Mouse (Mus musculus) right cerebral cortex, postnatal 14 days (tissue): Measurements from ENCODE around the gene Grik2.
"Not testable (repeated sequence)": the region's sequence is repeated elsewhere in the genome, so short reads cannot be mapped to it uniquely, and the experiment has no call there.

Experiments
- DNase-seq: peaks from one replicate; pipeline ENCODE4 v3.0.0; 2022

The Grik2 gene

GRCm38 (mm10) chr10:49256247-49256939 is 532.2 kb downstream of the Grik2 start:
- DNase-seq, result no peak

DNA sequence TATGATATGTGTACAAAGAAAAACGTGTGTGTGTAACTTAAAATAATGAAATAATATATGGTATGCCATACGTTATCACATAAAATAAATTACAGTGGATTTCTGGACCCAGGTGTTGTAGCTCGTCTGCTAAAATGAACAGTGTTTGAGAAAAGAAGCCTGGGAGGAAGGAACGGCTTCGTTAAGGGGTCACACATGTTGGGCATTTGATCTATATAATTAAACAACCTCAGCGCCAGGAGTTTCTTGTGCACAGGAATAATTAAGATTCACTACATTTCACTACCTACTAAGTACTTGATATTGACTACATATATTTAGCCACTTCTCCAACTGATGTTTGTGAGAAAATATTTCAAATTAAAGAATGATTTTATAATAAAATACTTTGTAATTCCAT is 551.2 kb downstream of the Grik2 start:
- not testable (repeated sequence) for DNase-seq

GRCm38 (mm10) chr10:49236844-49237243 is 551.7 kb downstream of the Grik2 start:
- DNase-seq, result not testable (repeated sequence)

GRCm38 (mm10) chr10:49220096-49220495 is 568.5 kb downstream of the Grik2 start:
- no peak for DNase-seq

DNA sequence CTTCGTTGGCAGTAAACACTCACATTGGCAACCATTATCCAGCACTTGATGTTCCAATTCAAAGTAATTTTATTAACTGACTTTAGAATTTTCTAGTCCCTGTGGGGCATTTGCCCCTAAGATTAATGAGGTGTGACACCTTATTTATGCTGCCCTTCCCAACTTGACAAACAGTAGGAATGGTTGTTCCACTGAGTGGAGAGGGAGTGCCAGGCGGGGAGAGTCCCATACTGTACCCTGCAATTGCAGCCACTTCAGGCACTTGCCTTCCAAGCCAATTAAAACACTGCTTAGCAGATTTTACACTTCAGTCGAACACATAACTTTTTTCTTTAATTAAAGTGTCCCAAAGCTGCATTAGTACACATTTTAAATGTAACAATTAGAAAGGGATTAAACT is 568.9 kb downstream of the Grik2 start:
- DNase-seq, result no peak

DNA sequence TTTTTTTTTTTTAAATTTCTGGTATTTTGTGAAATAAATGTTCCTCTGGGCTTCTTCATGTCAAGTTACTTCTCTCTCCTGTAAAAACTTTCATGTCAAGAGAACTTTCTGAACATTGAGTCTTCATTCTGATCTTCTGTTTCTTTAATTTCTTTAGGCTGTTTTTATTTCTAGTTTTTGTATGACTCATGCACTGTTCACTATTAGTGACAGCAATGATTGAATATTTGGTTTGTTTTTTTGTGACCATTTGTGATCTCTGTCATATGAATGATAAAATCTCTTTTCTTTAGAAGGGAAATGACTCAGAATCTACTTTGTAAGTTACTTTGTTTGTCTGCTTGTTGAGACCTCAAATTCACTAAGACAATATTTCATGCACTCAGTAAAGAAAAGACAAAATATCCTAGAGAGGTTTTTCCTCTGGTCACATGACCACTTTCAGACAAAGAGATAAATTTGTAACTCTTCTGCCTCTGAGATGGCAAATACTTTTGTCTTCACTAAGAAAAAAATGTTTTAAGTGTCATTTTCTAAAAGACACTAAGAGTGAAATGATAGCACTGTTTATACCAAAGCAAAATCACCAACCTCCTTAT is 596.7 kb downstream of the Grik2 start:
- no peak for DNase-seq

DNA sequence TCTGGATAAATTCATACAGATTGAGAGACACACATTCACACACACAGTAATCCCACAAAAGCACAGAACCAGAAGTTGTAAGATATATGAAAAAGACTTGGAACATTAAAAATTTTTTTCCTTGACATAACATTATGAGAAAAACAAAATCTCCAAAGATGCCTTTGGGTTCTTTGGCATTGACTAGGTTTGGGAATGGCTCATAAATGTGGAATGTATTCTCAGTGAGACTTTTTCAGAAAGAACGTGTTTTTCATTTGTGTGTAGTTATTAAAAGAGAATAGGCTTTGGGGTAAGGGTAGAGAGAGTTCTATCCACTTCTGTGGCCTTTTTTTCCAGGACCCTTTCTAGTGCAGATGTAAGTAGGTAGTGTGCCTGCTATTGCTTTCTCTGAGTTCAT is 597.3 kb downstream of the Grik2 start:
- DNase-seq, result no peak

- DNase-seq, result no peak
These were observed 634.4 kb downstream of the Grik2 start for GRCm38 (mm10) chr10:49154134-49154533.

- DNase-seq, result not testable (repeated sequence)
These were observed 637.1 kb downstream of the Grik2 start for GRCm38 (mm10) chr10:49151496-49151895.

GRCm38 (mm10) chr10:49149714-49150113 is 638.9 kb downstream of the Grik2 start:
- DNase-seq, result no peak

- no peak for DNase-seq
These were observed 645.9 kb downstream of the Grik2 start for GRCm38 (mm10) chr10:49142658-49143057.

- DNase-seq, result no peak
These were observed 651.8 kb downstream of the Grik2 start for GRCm38 (mm10) chr10:49136816-49137215.

DNA sequence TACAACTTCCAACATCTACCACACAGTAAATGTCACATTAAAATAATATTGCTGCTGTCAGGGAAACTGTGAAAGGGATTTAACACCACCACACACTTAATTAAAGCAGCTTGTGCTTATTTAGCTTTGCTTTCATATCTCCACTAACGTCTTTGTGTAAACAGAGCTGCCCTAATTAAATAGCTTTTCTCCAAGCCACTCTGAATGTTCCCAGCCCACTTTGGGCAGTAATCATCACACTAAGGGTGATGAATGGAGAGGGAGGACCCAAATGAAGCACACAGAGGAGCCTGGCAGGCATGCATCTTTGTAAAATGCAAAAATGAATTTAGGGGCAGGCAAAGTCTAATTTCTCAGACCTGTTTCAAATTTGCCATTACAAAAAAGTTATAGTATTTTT is 657.3 kb downstream of the Grik2 start:
- DNase-seq, result no peak

DNA sequence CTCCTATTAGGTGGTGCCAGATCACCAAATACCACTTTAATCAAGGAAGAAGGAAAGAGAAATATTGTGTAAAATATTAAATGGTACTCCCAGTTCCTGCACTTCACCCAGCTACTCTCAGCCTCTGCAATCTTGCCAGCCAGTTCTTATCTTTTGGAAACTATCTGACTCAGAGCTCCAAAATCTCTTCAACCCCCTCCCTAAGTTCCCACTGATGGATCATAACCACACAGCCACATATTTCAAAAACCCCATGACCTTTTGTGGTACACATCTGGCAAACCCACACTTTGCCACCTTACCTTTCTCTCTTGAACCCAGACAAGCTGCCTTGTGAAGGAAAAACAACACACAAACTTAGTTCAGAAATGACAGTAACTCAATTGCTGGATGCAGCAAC is 738.2 kb downstream of the Grik2 start:
- no peak for DNase-seq

- DNase-seq, result no peak
These were observed 739.2 kb downstream of the Grik2 start for GRCm38 (mm10) chr10:49049391-49049790.
